In the genomic region with DNA sequence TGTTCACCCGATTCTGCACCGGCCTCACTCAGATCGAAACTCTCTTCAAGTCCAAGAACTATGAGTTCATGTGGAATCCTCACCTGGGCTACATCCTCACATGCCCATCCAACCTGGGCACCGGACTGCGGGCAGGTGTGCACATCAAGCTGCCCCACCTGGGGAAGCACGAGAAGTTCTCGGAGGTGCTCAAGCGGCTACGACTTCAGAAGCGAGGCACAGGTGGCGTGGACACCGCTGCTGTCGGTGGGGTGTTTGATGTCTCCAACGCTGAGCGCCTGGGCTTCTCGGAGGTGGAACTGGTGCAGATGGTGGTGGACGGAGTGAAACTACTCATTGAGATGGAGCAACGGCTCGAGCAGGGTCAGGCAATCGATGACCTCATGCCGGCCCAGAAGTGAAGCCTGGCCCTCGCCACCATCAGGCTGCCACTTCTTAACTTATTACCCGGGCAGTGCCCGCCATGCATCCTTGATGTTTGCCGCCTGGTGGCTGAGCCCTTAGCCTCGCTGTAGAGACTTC, we compare ENCODE assay signal across 7 mouse cellular contexts.
DNase-seq lines count a peak whose midpoint lies in the region; ATAC-seq and TF ChIP-seq lines count a peak whose summit lies in the region.
"Not testable (repeated sequence)": the region's sequence is repeated elsewhere in the genome, so short reads cannot be mapped to it uniquely, and the experiment has no call there.

No protein-coding gene starts in this region.

- not testable (repeated sequence) for H3K36me3 ChIP-seq in forebrain, embryonic 12.5 days (replicated peaks); hindbrain, embryonic 12.5 days; limb, embryonic 15.5 days; midbrain, embryonic 14.5 days (ENCODE audit: control insufficient read depth, insufficient read depth, low read length); stomach, postnatal 0 days (ENCODE audit: control insufficient read depth, insufficient read depth, low read length)

- not testable (repeated sequence) for H3K9ac ChIP-seq in forebrain, embryonic 12.5 days; hindbrain, embryonic 12.5 days; limb, embryonic 15.5 days; midbrain, embryonic 14.5 days (replicated peaks; ENCODE audit: low read length); stomach, postnatal 0 days (ENCODE audit: low read length)

- not testable (repeated sequence) for H3K4me1 ChIP-seq in forebrain, embryonic 12.5 days; hindbrain, embryonic 12.5 days; limb, embryonic 15.5 days; midbrain, embryonic 14.5 days (ENCODE audit: control insufficient read depth, insufficient read depth, low read length); stomach, postnatal 0 days (replicated peaks; ENCODE audit: control insufficient read depth, insufficient read depth)

- not testable (repeated sequence) for H3K27ac ChIP-seq in forebrain, embryonic 12.5 days; hindbrain, embryonic 12.5 days; limb, embryonic 15.5 days; midbrain, embryonic 14.5 days (replicated peaks; ENCODE audit: low read depth, low read length); stomach, postnatal 0 days (replicated peaks)

- TF ChIP-seq EP300 in stomach, postnatal 0 days (optimal IDR thresholded peaks at IDR 0.05), result not testable (repeated sequence)

- ATAC-seq in forebrain, embryonic 12.5 days (ENCODE audit: low FRiP score), result peak; percentile 9; the same call in 1 of the 2 replicates
- peak; percentile 29; the same call in 1 of the 2 replicates for ATAC-seq in hindbrain, embryonic 12.5 days (ENCODE audit: low FRiP score)
- ATAC-seq in limb, embryonic 15.5 days (ENCODE audit: insufficient number of reproducible peaks, low FRiP score, low TSS enrichment, low read depth), result peak; percentile 50
- peak; percentile 39; the same call in 1 of the 2 replicates for ATAC-seq in megakaryocyte, adult 5-6 weeks (ENCODE audit: poor library complexity, severe bottlenecking)
- ATAC-seq in midbrain, embryonic 14.5 days (ENCODE audit: low FRiP score, low TSS enrichment), result peak; percentile 43; the same call in 1 of the 2 replicates
- ATAC-seq in stomach, postnatal 0 days (ENCODE audit: low FRiP score, low TSS enrichment), result peak; percentile 61

- H3K4me2 ChIP-seq in forebrain, embryonic 12.5 days; hindbrain, embryonic 12.5 days (replicated peaks); limb, embryonic 15.5 days; midbrain, embryonic 14.5 days (ENCODE audit: low read length); stomach, postnatal 0 days (replicated peaks; ENCODE audit: low read depth): not testable (repeated sequence)

- not testable (repeated sequence) for TF ChIP-seq CTCF in stomach, postnatal 0 days (IDR thresholded peaks at IDR 0.05; ENCODE audit: low read depth)

- peak; percentile 4 for DNase-seq in cerebellum, postnatal 25 days
- DNase-seq in midbrain, embryonic 14.5 days; stomach, postnatal 0 days (ENCODE audit: low spot score): not testable (repeated sequence)

- H3K9me3 ChIP-seq in forebrain, embryonic 12.5 days, result peaks cover 52% of the 10 kb centered on the region
- peaks cover 69% of the 10 kb centered on the region for H3K9me3 ChIP-seq in hindbrain, embryonic 12.5 days (replicated peaks)
- peaks cover 42% of the 10 kb centered on the region for H3K9me3 ChIP-seq in limb, embryonic 15.5 days
- peaks cover 72% of the 10 kb centered on the region for H3K9me3 ChIP-seq in midbrain, embryonic 14.5 days (ENCODE audit: control insufficient read depth, low read length)
- H3K9me3 ChIP-seq in stomach, postnatal 0 days (ENCODE audit: control insufficient read depth, low read length), result not testable (repeated sequence)

- 94% methylated on average over 26 of the region's 26 CpGs for WGBS in forebrain, embryonic 12.5 days
- 94% methylated on average over 26 of the region's 26 CpGs for WGBS in hindbrain, embryonic 12.5 days
- 94% methylated on average over 26 of the region's 26 CpGs for WGBS in limb, embryonic 15.5 days
- 95% methylated on average over 25 of the region's 26 CpGs for WGBS in midbrain, embryonic 14.5 days
- WGBS in stomach, postnatal 0 days, result 94% methylated on average over 25 of the region's 26 CpGs

- not testable (repeated sequence) for H3K4me3 ChIP-seq in forebrain, embryonic 12.5 days (replicated peaks); hindbrain, embryonic 12.5 days; limb, embryonic 15.5 days; midbrain, embryonic 14.5 days (replicated peaks; ENCODE audit: low read depth, low read length); stomach, postnatal 0 days (ENCODE audit: low read depth, low read length)

- H3K27me3 ChIP-seq in forebrain, embryonic 12.5 days; hindbrain, embryonic 12.5 days; limb, embryonic 15.5 days; midbrain, embryonic 14.5 days (ENCODE audit: control insufficient read depth, insufficient read depth, low read length); stomach, postnatal 0 days (ENCODE audit: control insufficient read depth, insufficient read depth, low read length): not testable (repeated sequence)

Comparison
In these comparisons a context has a peak if more than half of its experiments do, and no peak if none do; other contexts are left out.
1. ATAC-seq: peak in every context shown above with its lines; median percentile 61 in stomach, postnatal 0 days; 50 in limb, embryonic 15.5 days; 43 in midbrain, embryonic 14.5 days; 39 in megakaryocyte, adult 5-6 weeks; 29 in hindbrain, embryonic 12.5 days; 9 in forebrain, embryonic 12.5 days.